Comparison of ENCODE assay signal across 10 mouse cellular contexts in genomic region chr5:51039713-51040178, GRCm38 (mm10).
DNase-seq lines count a peak whose midpoint lies in the region; ATAC-seq and TF ChIP-seq lines count a peak whose summit lies in the region.
"Had no signal": no experiment of that assay in that cellular context is flagged by ENCODE, and none has a peak within 500 bp of the region (broad histone marks: within the 10 kb centered on the region; RNA-seq: fewer than 3 reads in every experiment).

No protein-coding gene starts in this region.

- no peaks in the 10 kb centered on the region for H3K9me3 ChIP-seq in intestine, embryonic 16.5 days (ENCODE audit: control insufficient read depth, low read length)
- H3K9me3 ChIP-seq in lung, embryonic 16.5 days (ENCODE audit: control insufficient read depth, low read length): no peaks in the 10 kb centered on the region
- no peaks in the 10 kb centered on the region for H3K9me3 ChIP-seq in embryonic facial prominence, embryonic 10.5 days
- H3K9me3 ChIP-seq: forebrain, embryonic 12.5 days had no signal

- ATAC-seq in intestine, embryonic 16.5 days: peak; percentile 38; the same call in 1 of the 2 replicates
- peak; percentile 43 for ATAC-seq in lung, embryonic 16.5 days (ENCODE audit: low read depth)
- ATAC-seq in erythroblast, adult 5-6 weeks (replicated peaks; ENCODE audit: low FRiP score, poor library complexity, severe bottlenecking): no peak

- WGBS in intestine, embryonic 16.5 days: 71% methylated on average over 5 of the region's 5 CpGs
- 52% methylated on average over 5 of the region's 5 CpGs for WGBS in lung, embryonic 16.5 days
- 78% methylated on average over 5 of the region's 5 CpGs for WGBS in embryonic facial prominence, embryonic 10.5 days

- peak; percentile 45 for TF ChIP-seq CTCF in gastrocnemius, adult 2 months (IDR thresholded peaks at IDR 0.05)

- no peak overlapping the region for H3K4me2 ChIP-seq in intestine, embryonic 16.5 days (ENCODE audit: low read depth, low read length)
- no peak overlapping the region for H3K4me2 ChIP-seq in lung, embryonic 16.5 days (ENCODE audit: low read depth, low read length)
- H3K4me2 ChIP-seq: forebrain, embryonic 12.5 days had no signal

- H3K4me1 ChIP-seq in intestine, embryonic 16.5 days (ENCODE audit: control insufficient read depth, insufficient read depth, low read length): no peaks in the 10 kb centered on the region
- H3K4me1 ChIP-seq in lung, embryonic 16.5 days (replicated peaks; ENCODE audit: control insufficient read depth, insufficient read depth, low read length): 0 out of 2 replicates have a peak, but pooled peaks cover 3% of the 10 kb centered on the region
- H3K4me1 ChIP-seq in embryonic facial prominence, embryonic 10.5 days: peaks cover 6% of the 10 kb centered on the region; the same call in 1 of the 2 replicates
- H3K4me1 ChIP-seq: forebrain, embryonic 12.5 days had no signal

- H3K36me3 ChIP-seq in intestine, embryonic 16.5 days (ENCODE audit: control insufficient read depth, insufficient read depth, low read length): no peaks in the 10 kb centered on the region
- no peaks in the 10 kb centered on the region for H3K36me3 ChIP-seq in lung, embryonic 16.5 days (ENCODE audit: control insufficient read depth, insufficient read depth, low read length)
- no peaks in the 10 kb centered on the region for H3K36me3 ChIP-seq in embryonic facial prominence, embryonic 10.5 days (replicated peaks)
- H3K36me3 ChIP-seq: forebrain, embryonic 12.5 days had no signal

- no peak overlapping the region for H3K4me3 ChIP-seq in gastrocnemius, adult 2 months
- no peak overlapping the region for H3K4me3 ChIP-seq in intestine, embryonic 16.5 days (ENCODE audit: low read length)
- H3K4me3 ChIP-seq in lung, embryonic 16.5 days (ENCODE audit: low read length): no peak overlapping the region
- H3K4me3 ChIP-seq in embryonic facial prominence, embryonic 10.5 days: no peak overlapping the region
- H3K4me3 ChIP-seq: forebrain, embryonic 12.5 days had no signal

- peak; percentile 24 for DNase-seq in gastrocnemius, adult 2 months
- DNase-seq in gastrocnemius, postnatal 36 days: no peak
- DNase-seq in adipocyte (ENCODE audit: low spot score): peak; percentile 90
- DNase-seq in right cerebral cortex, postnatal 4 days: no peak
- DNase-seq in embryonic facial prominence, embryonic 10.5 days (ENCODE audit: low spot score): no peak

- H3K9ac ChIP-seq in intestine, embryonic 16.5 days (ENCODE audit: low read depth, low read length): no peak overlapping the region
- H3K9ac ChIP-seq in lung, embryonic 16.5 days (ENCODE audit: low read length): no peak overlapping the region
- H3K9ac ChIP-seq: forebrain, embryonic 12.5 days had no signal

- no peaks in the 10 kb centered on the region for H3K27me3 ChIP-seq in intestine, embryonic 16.5 days (replicated peaks; ENCODE audit: control insufficient read depth, insufficient read depth, low read length)
- H3K27me3 ChIP-seq in lung, embryonic 16.5 days (ENCODE audit: control insufficient read depth, insufficient read depth, low read depth, low read length): peaks cover 5% of the 10 kb centered on the region; the same call in 1 of the 2 replicates
- H3K27me3 ChIP-seq in embryonic facial prominence, embryonic 10.5 days (replicated peaks; ENCODE audit: low read depth, poor library complexity, severe bottlenecking): no peaks in the 10 kb centered on the region
- H3K27me3 ChIP-seq: CH12.LX; forebrain, embryonic 12.5 days had no signal

- H3K27ac ChIP-seq in gastrocnemius, adult 2 months: peak overlapping the region; percentile 79
- H3K27ac ChIP-seq in intestine, embryonic 16.5 days (ENCODE audit: low read length): no peak overlapping the region
- no peak overlapping the region for H3K27ac ChIP-seq in lung, embryonic 16.5 days (ENCODE audit: low read length)
- H3K27ac ChIP-seq in embryonic facial prominence, embryonic 10.5 days (replicated peaks): no peak overlapping the region
- H3K27ac ChIP-seq: forebrain, embryonic 12.5 days had no signal

- intact Hi-C loops in gastrocnemius, adult 2 months (cut with DNase I): loop anchor here (10.0 kb wide), 1 partner anchor 555 kb away; no protein-coding TSS in a partner anchor
- intact Hi-C loops in gastrocnemius, postnatal 36 days (cut with DNase I): no loop called here

Comparison
In these comparisons a context has a peak if more than half of its experiments do, and no peak if none do; other contexts are left out.
1. DNase-seq: peak in gastrocnemius, adult 2 months (single experiment) and adipocyte (single experiment); none in gastrocnemius, postnatal 36 days (0 of 2), right cerebral cortex, postnatal 4 days (single experiment) and embryonic facial prominence, embryonic 10.5 days (single experiment).